Mouse (Mus musculus): Measurements from ENCODE around the gene Gm19426. TPM values are rescaled to one million over a fixed set of nuclear protein-coding genes. Genes with fewer than 3 reads are reported as not detected.

Gm19426 gene
- total RNA-seq, 1 experiment from 2014 or later: not detected

GRCm38 (mm10) chr2:84707523-84707922, 35.9 kb downstream of the Gm19426 start:
- no peak for ATAC-seq (replicated peaks in 1 of 2; ENCODE audit: insufficient read depth in 1 of 2, low FRiP score in 2 of 2, low TSS enrichment in 1 of 2, low read depth in 1 of 2, poor library complexity in 2 of 2, severe bottlenecking in 2 of 2)

- peak; percentile 12 to 36; a peak in 1 of 4 replicates for ATAC-seq (replicated peaks in 1 of 2; ENCODE audit: insufficient read depth in 1 of 2, low FRiP score in 2 of 2, low TSS enrichment in 1 of 2, low read depth in 1 of 2, poor library complexity in 2 of 2, severe bottlenecking in 2 of 2)
These were observed 38.2 kb downstream of the Gm19426 start for GRCm38 (mm10) chr2:84705295-84705694.

- ATAC-seq (replicated peaks in 1 of 2; ENCODE audit: insufficient read depth in 1 of 2, low FRiP score in 2 of 2, low TSS enrichment in 1 of 2, low read depth in 1 of 2, poor library complexity in 2 of 2, severe bottlenecking in 2 of 2): no peak
These were observed 39.1 kb downstream of the Gm19426 start for GRCm38 (mm10) chr2:84704329-84704728.

GRCm38 (mm10) chr2:84703497-84703896, 40.0 kb downstream of the Gm19426 start:
- no peak for ATAC-seq (replicated peaks in 1 of 2; ENCODE audit: insufficient read depth in 1 of 2, low FRiP score in 2 of 2, low TSS enrichment in 1 of 2, low read depth in 1 of 2, poor library complexity in 2 of 2, severe bottlenecking in 2 of 2)

GRCm38 (mm10) chr2:84695007-84695695, 48.3 kb downstream of the Gm19426 start:
- ATAC-seq (replicated peaks in 1 of 2; ENCODE audit: insufficient read depth in 1 of 2, low FRiP score in 2 of 2, low TSS enrichment in 1 of 2, low read depth in 1 of 2, poor library complexity in 2 of 2, severe bottlenecking in 2 of 2): no peak

Other genes starting within 250 kb of the Gm19426 start
- 24.5 and 32.2 TPM in 2 replicates for gene Ctnnd1, start 92.9 kb downstream of the Gm19426 start, total RNA-seq (2017)
- 0.13 TPM in 1 of 2 replicates, not detected in the other for gene Btbd18, start 84.6 kb downstream of the Gm19426 start, total RNA-seq (2017)
- 81.5 and 84.4 TPM in 2 replicates for gene Selenoh, start 72.9 kb downstream of the Gm19426 start, total RNA-seq (2017)
- not detected in 2 replicates for gene Gm28635, start 65.6 kb downstream of the Gm19426 start, total RNA-seq (2017)
- gene Med19, start 65.3 kb downstream of the Gm19426 start, total RNA-seq (2017): 25.0 and 28.6 TPM in 2 replicates
- 48.9 and 55.8 TPM in 2 replicates for gene Tmx2, start 64.5 kb downstream of the Gm19426 start, total RNA-seq (2017)
- gene Zdhhc5, start 28.5 kb downstream of the Gm19426 start, total RNA-seq (2017): 30.1 and 33.2 TPM in 2 replicates
- 37.4 and 38.4 TPM in 2 replicates for gene Clp1, start 16.3 kb downstream of the Gm19426 start, total RNA-seq (2017)
- gene Ypel4, start 9.6 kb downstream of the Gm19426 start, total RNA-seq (2017): 0.25 and 0.50 TPM in 2 replicates
- 0.63 TPM in 1 of 2 replicates, not detected in the other for gene Serping1, start 31.8 kb upstream of the Gm19426 start, total RNA-seq (2017)
- 39.4 and 43.4 TPM in 2 replicates for gene Ube2l6, start 55.2 kb upstream of the Gm19426 start, total RNA-seq (2017)
- gene Smtnl1, start 79.0 kb upstream of the Gm19426 start, total RNA-seq (2017): 1.1 TPM in 2 replicates
- gene Timm10, start 83.3 kb upstream of the Gm19426 start, total RNA-seq (2017): 20.7 and 27.7 TPM in 2 replicates
- 16.4 and 23.5 TPM in 2 replicates for gene Slc43a1, start 95.2 kb upstream of the Gm19426 start, total RNA-seq (2017)
- not detected in 2 replicates for gene Rtn4rl2, start 143.1 kb upstream of the Gm19426 start, total RNA-seq (2017)
- gene Slc43a3, start 192.9 kb upstream of the Gm19426 start, total RNA-seq (2017): 58.4 and 73.4 TPM in 2 replicates
- gene Prg2, start 236.8 kb upstream of the Gm19426 start, total RNA-seq (2017): 86.3 and 239 TPM in 2 replicates
- 3.0 and 8.4 TPM in 2 replicates for gene Prg3, start 244.6 kb upstream of the Gm19426 start, total RNA-seq (2017)